Mouse (Mus musculus) lung, postnatal 10 days (tissue): ENCODE measurements around the gene AF067061.
"Not testable (repeated sequence)": the region's sequence is repeated elsewhere in the genome, so short reads cannot be mapped to it uniquely, and the experiment has no call there.

Source experiments
- DNase-seq: peaks from one replicate; pipeline ENCODE4 v3.0.0; 2021

Gene AF067061

DNA sequence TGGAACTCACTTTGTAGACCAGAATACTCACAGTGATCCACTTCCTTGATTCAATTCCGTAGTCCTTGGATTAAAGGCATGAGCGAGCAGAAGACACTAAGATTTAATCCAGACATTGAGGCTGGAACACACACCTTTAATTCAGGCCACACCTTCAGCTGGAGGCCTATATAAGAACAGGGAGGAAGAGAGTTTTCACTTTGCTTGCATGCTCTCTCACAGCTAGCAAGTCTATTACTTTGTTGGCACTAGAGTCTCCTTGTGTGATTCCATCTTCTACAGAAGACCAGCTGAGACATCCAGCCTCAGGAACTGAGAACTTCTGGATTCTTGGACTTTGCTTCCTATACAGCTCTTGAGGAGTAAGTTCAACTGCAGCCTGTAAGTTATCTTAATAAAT, at the start of gene AF067061:
TSS of gene AF067061 (plus strand) at position 245 of the 400 bp plus-strand sequence.
- not testable (repeated sequence) for DNase-seq

- DNase-seq = not testable (repeated sequence)
Measured at GRCm38 (mm10) chr13:120215847-120216246, 47.1 kb upstream of the AF067061 start, which contains the start of gene Gm21762. Gm21762 (minus strand) TSS chr13:120215947.

- DNase-seq = not testable (repeated sequence)
Measured at GRCm38 (mm10) chr13:120220922-120221321, 42.0 kb upstream of the AF067061 start.

- not testable (repeated sequence) for DNase-seq
Measured at GRCm38 (mm10) chr13:120223012-120223659, 39.8 kb upstream of the AF067061 start.

GRCm38 (mm10) chr13:120231798-120232197, 31.1 kb upstream of the AF067061 start:
- not testable (repeated sequence) for DNase-seq

DNA sequence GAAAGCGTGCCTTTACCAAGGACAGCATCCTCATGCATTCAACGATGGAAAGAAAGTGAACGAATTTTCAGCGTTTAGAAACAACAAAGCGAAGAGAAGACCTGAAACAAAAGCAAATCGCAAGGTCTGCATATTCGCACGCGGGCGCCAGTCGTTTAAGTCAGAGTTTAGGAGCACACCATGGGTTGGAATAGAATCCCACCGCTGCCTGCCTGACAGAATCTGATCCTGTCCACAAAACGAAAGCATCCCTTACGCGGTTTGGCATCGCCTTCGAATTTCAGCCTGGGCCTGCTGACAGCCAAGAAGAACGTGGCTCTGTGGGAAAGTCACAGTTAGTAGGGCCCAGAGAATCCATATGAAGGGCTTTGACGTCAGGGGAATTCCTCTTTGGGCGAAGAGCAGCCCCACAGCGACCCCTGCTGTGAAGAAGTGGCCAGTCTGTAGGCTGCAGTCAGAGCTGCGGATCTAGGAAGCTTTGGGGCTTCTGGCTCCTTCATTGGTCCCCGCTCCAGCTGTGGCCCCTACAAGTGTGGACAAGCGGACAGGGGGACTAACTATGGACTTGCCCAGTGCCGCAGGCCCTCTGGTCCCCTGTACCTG, 30.4 kb upstream of the AF067061 start:
- DNase-seq = not testable (repeated sequence)

GRCm38 (mm10) chr13:120238811-120239210, 24.1 kb upstream of the AF067061 start, which contains the start of gene Gm21731:
Gm21731 (plus strand) TSS chr13:120239111.
- DNase-seq = not testable (repeated sequence)

GRCm38 (mm10) chr13:120251208-120251924, 11.5 kb upstream of the AF067061 start:
- DNase-seq = not testable (repeated sequence)

- DNase-seq = not testable (repeated sequence)
Measured at GRCm38 (mm10) chr13:120258817-120259658, 3.9 kb upstream of the AF067061 start.

GRCm38 (mm10) chr13:120259718-120260117, 3.2 kb upstream of the AF067061 start:
- not testable (repeated sequence) for DNase-seq

GRCm38 (mm10) chr13:120277837-120278236, 14.9 kb downstream of the AF067061 start:
- DNase-seq = not testable (repeated sequence)

- no peak for DNase-seq
Measured at GRCm38 (mm10) chr13:120278784-120279183, 15.9 kb downstream of the AF067061 start.

GRCm38 (mm10) chr13:120299324-120299894, 36.5 kb downstream of the AF067061 start:
- no peak for DNase-seq

- DNase-seq = no peak
Measured at GRCm38 (mm10) chr13:120299991-120300442, 37.1 kb downstream of the AF067061 start, which contains the start of gene BC147527. BC147527 (plus strand) TSS chr13:120300392.

DNA sequence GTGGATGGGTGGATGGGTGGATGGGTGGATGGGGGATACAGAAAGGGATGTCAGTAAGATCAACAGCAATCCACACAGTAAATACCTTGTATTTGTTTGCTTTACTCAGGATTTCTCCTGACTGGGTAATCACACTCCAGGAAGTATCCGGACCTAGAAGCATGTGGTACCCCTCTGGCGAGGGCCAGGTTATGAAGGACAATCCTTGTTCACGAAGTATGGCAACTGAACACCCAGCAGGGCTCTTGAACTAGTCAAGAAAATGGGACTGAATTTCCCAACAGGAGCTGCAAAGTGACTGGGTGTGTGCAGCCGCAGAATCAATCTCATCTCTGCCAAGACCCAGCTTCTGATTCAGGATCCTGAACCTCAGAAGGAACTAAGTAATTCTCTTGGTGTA, 37.9 kb downstream of the AF067061 start:
- DNase-seq = no peak

GRCm38 (mm10) chr13:120310749-120311148, 47.8 kb downstream of the AF067061 start:
- no peak for DNase-seq

- no peak for DNase-seq
Measured at GRCm38 (mm10) chr13:120313584-120313983, 50.7 kb downstream of the AF067061 start.
